Mouse (Mus musculus) E14TG2a.4 (cell line): ENCODE measurements around the gene Coq10a.

Experiments
- CTCF ChIP-seq: conservative IDR thresholded peaks from 2 replicates; pipeline ENCODE4 v1.5.1; 2014; ENCODE audit warnings: low read length
- NANOG ChIP-seq: IDR thresholded peaks from 2 replicates; pipeline ENCODE4 v1.6.1; 2014; ENCODE audit warnings: borderline replicate concordance, low read length, mixed read lengths
- POU5F1 ChIP-seq: IDR thresholded peaks from 2 replicates; pipeline ENCODE4 v1.6.1; 2014; ENCODE audit warnings: low read length, borderline replicate concordance

- TF ChIP-seq CTCF (no peak), POU5F1 (no peak), NANOG (no peak)
Measured at GRCm38 (mm10) chr10:128322141-128323108, 46.4 kb downstream of the Coq10a start, which contains the start of gene Cnpy2.
